Mouse (Mus musculus) heart, adult 2 months (tissue): ENCODE results near the gene Cd36. TPM values are rescaled to one million over a fixed set of nuclear protein-coding genes. Genes with fewer than 3 reads are reported as not detected.

Experiments used
- DNase-seq, 2 experiments: peaks; one replicate each; pipeline ENCODE4 v3.0.0; 2021
- H3K27ac ChIP-seq: fragments of 200-600 bp; 2 replicates; pipeline ENCODE4 v1.8.1; 2022
- H3K27me3 ChIP-seq: fragments of 200-500 bp; 2 replicates; pipeline ENCODE4 v1.6.1; 2012; ENCODE audit warnings: mild to moderate bottlenecking, low read length, inconsistent platforms, mixed read lengths; ENCODE audit not compliant: control insufficient read depth, insufficient read depth
- H3K36me3 ChIP-seq: fragments of 200-500 bp; 2 replicates; pipeline ENCODE4 v1.6.1; 2012; ENCODE audit warnings: low read length, inconsistent platforms; ENCODE audit not compliant: control insufficient read depth, insufficient read depth
- H3K4me1 ChIP-seq: fragments of 200-500 bp; 2 replicates; pipeline ENCODE4 v1.6.1; 2011; ENCODE audit warnings: low read length; ENCODE audit not compliant: control insufficient read depth, insufficient read depth
- H3K4me3 ChIP-seq: fragments of 200-600 bp; 2 replicates; pipeline ENCODE4 v1.8.1; 2022
- H3K79me2 ChIP-seq: fragments of 200-500 bp; replicated peaks from 2 replicates; pipeline ENCODE4 v1.6.1; 2012; ENCODE audit warnings: mild to moderate bottlenecking, inconsistent platforms, low read length, moderate library complexity, mixed read lengths; ENCODE audit not compliant: control insufficient read depth, insufficient read depth
- H3K9ac ChIP-seq: fragments of 200-500 bp; 2 replicates; pipeline ENCODE4 v1.6.1; 2012; ENCODE audit warnings: low read depth, mild to moderate bottlenecking, control low read depth, inconsistent platforms, low read length, mixed read lengths
- CTCF ChIP-seq: fragments of 200-600 bp; IDR thresholded peaks from 2 replicates; pipeline ENCODE4 v1.8.1; 2022; ENCODE audit warnings: antibody characterized with exemption, mild to moderate bottlenecking, moderate library complexity
- EP300 ChIP-seq: fragments of 200-500 bp; IDR thresholded peaks from 2 replicates; pipeline ENCODE4 v1.6.1; 2011; ENCODE audit warnings: low read depth, low read length, control low read depth; ENCODE audit not compliant: insufficient read depth
- POLR2A ChIP-seq: fragments of 200-500 bp; IDR thresholded peaks from 2 replicates; pipeline ENCODE4 v1.6.1; 2011; ENCODE audit warnings: mild to moderate bottlenecking, low read depth, low read length, control low read depth; ENCODE audit not compliant: insufficient read depth
- WGBS: fragments of 180-500 bp; shearing (Covaris S2); methylation state at CpG from one replicate; pipeline ENCODE4 v1.1.7; 2018; 5-methylcytosine and 5-hydroxymethylcytosine counted together
- intact Hi-C: fragments of 180-260 bp; cut with DNase I; formaldehyde crosslinking; loops from one replicate; pipeline ENCODE4 v1.15.1; 2025
- polyA plus RNA-seq: library from polyadenylated mRNA; depleted of rRNA; stranded (reverse); fragments of >200 nt; gene quantifications from 2 replicates; pipeline ENCODE4 v1.2.3, GENCODE M21; 2012
- total RNA-seq, 2 experiments: library from RNA; stranded (reverse); gene quantifications; 2 replicates each; pipeline ENCODE4 v1.2.3; 2021

Gene Cd36
- total and polyA plus RNA-seq, 3 experiments: 341 to 1,999 (median 1,665) TPM

DNA sequence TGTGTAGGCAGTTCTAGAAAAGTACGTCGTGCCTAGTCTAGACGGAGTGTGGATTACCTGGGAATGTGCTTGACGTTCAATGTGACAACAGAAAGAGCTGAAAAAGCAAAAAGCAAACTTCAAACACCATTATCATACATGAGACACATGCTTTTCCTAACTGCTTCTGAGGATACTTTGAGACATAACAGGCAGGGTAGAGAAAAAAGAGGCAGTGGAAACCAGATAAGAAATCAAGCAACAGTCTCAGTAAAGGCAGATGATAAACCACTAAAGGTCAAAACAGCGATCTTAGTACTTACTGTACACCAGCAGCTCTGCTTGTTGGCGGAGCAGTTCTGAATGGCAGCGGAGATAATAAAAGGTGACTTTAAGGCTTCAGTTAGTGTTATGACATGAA, 11.6 kb downstream of the Cd36 start:
- no peak for TF ChIP-seq POLR2A
- Histone ChIP-seq H3K79me2 (no peaks in the 10 kb centered on the region; the same call in 1 of the 2 replicates), H3K9ac (peak overlapping the region; percentile 59), H3K4me3 (no peak overlapping the region), H3K36me3 (peaks cover 46% of the 10 kb centered on the region), H3K4me1 (peaks cover 13% of the 10 kb centered on the region), H3K27ac (peak overlapping the region; percentile 94), H3K27me3 (no peaks in the 10 kb centered on the region)
- 22% methylated on average over 7 of the region's 7 CpGs for WGBS
- no peak for DNase-seq
- intact Hi-C loops: loop anchor here (2.0 kb wide), 1 partner anchor 40 kb away; no protein-coding TSS in a partner anchor

DNA sequence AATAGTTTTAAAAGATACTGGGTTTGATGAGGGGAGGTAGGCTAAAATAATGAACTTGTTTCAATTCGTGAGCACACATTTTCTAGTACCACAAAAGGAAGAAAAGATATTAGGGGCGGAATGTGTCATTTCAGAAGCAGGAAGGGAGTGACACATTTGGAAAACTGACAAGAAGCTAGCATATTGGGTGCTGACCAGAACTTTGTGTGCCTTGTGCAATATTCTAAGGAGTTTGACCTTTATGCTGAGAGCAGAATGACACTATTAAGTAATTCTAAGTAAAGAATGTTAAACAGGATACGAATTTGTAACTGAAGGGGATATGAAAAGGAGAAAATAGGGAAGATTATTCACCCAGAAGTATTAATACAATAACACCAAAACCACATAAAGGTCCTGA, 12.0 kb downstream of the Cd36 start:
- peaks cover 12% of the 10 kb centered on the region for H3K4me1 ChIP-seq
- DNase-seq: peak; percentile 43 to 73
- intact Hi-C loops: loop anchor here (2.0 kb wide), 1 partner anchor 40 kb away; no protein-coding TSS in a partner anchor
- TF ChIP-seq POLR2A: no peak
- peak overlapping the region; percentile 59; the same call in 1 of the 2 replicates for H3K9ac ChIP-seq
- H3K27me3 ChIP-seq: no peaks in the 10 kb centered on the region
- H3K36me3 ChIP-seq: peaks cover 44% of the 10 kb centered on the region
- no peaks in the 10 kb centered on the region; the same call in 1 of the 2 replicates for H3K79me2 ChIP-seq
- peak overlapping the region; percentile 94 for H3K27ac ChIP-seq
- WGBS: 2% methylated on average over 3 of the region's 3 CpGs
- H3K4me3 ChIP-seq: no peak overlapping the region

GRCm38 (mm10) chr5:17874335-17874734, 14.3 kb downstream of the Cd36 start:
- Histone ChIP-seq H3K4me3 (no peak overlapping the region), H3K79me2 (no peaks in the 10 kb centered on the region; the same call in none of the 2 replicates), H3K27me3 (no peaks in the 10 kb centered on the region), H3K36me3 (peaks cover 32% of the 10 kb centered on the region), H3K9ac (no peak overlapping the region), H3K4me1 (peaks cover 10% of the 10 kb centered on the region), H3K27ac (no peak overlapping the region)
- intact Hi-C loops: loop anchor here (2.0 kb wide), 1 partner anchor 20 kb away; no protein-coding TSS in a partner anchor
- no peak for TF ChIP-seq EP300
- TF ChIP-seq CTCF: no peak
- no peak for TF ChIP-seq POLR2A
- WGBS: 72% methylated on average over 2 of the region's 2 CpGs
- no peak for DNase-seq

GRCm38 (mm10) chr5:17865432-17865831, 23.2 kb downstream of the Cd36 start:
- H3K9ac ChIP-seq: no peak overlapping the region
- TF ChIP-seq EP300 (no peak), POLR2A (no peak)
- DNase-seq: no peak
- no peak overlapping the region for H3K4me3 ChIP-seq
- no peak overlapping the region for H3K27ac ChIP-seq
- H3K36me3 ChIP-seq: peaks cover 9% of the 10 kb centered on the region
- intact Hi-C loops: no loop called here
- no peaks in the 10 kb centered on the region for H3K27me3 ChIP-seq
- H3K4me1 ChIP-seq: no peaks in the 10 kb centered on the region; the same call in 1 of the 2 replicates
- H3K79me2 ChIP-seq: no peaks in the 10 kb centered on the region; the same call in 1 of the 2 replicates

DNA sequence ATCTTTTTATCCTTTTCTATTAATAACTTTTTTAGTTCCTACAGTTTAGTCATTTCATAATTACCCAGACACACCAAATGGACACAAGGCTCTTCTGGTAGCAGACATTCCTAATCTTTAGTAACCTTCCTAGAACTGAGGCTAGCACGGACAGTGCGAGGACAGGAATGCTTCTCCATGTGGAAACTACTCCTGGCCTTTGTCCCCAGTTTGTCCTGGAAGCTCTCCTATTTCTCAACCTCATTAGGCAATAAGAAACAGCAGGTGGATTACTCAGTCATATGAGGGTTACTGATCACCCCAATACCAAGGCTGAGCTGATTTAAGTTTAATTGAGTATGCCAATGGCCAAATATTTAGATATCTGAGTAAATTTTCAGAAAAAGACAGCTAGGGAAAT, 25.5 kb downstream of the Cd36 start:
- H3K9ac ChIP-seq: no peak overlapping the region
- no peak overlapping the region for H3K4me3 ChIP-seq
- intact Hi-C loops: no loop called here
- TF ChIP-seq CTCF (no peak), EP300 (0 out of 2 replicates have a peak, but pooled peaks have one; percentile 22), POLR2A (no peak)
- no peaks in the 10 kb centered on the region for H3K79me2 ChIP-seq
- H3K4me1 ChIP-seq: no peaks in the 10 kb centered on the region; the same call in 1 of the 2 replicates
- H3K27ac ChIP-seq: no peak overlapping the region
- no peak for DNase-seq
- WGBS: 63% methylated on average over 2 of the region's 2 CpGs
- no peaks in the 10 kb centered on the region for H3K27me3 ChIP-seq
- H3K36me3 ChIP-seq: peaks cover 9% of the 10 kb centered on the region

GRCm38 (mm10) chr5:17858399-17858798, 30.2 kb downstream of the Cd36 start:
- peaks cover 4% of the 10 kb centered on the region; the same call in 1 of the 2 replicates for H3K4me1 ChIP-seq
- no peak for TF ChIP-seq POLR2A
- intact Hi-C loops: no loop called here

DNA sequence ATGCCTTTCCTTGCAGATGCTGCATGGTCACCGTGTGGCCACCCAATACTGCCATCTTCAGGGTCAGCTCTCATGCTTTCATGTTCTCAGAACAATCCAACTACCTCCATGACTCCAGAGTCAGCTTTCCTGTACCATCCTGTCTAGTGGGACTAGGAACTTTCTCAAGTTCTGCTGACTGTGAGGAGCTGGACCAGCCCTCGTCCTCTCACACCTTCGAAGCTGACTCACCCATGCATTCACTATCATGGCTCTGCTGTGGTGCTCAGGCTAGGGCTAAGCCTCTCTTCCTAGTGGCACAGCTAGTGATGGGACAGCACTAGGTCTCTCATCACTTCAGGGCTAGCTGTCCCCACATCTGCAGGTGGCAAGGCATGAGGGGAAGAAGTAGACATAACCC, 30.7 kb downstream of the Cd36 start:
- Histone ChIP-seq H3K27ac (no peak overlapping the region), H3K36me3 (peaks cover 13% of the 10 kb centered on the region), H3K9ac (no peak overlapping the region), H3K4me3 (no peak overlapping the region), H3K27me3 (no peaks in the 10 kb centered on the region), H3K79me2 (no peaks in the 10 kb centered on the region), H3K4me1 (peaks cover 4% of the 10 kb centered on the region; the same call in 1 of the 2 replicates)
- 70% methylated on average over 3 of the region's 3 CpGs for WGBS
- TF ChIP-seq POLR2A (no peak), CTCF (no peak), EP300 (no peak)
- intact Hi-C loops: no loop called here
- no peak for DNase-seq

More at GRCm38 (mm10) chr5:17858399-17858798, 30.2 kb downstream of the Cd36 start:
- DNase-seq: no peak
- Histone ChIP-seq H3K27ac (no peak overlapping the region), H3K36me3 (peaks cover 16% of the 10 kb centered on the region), H3K4me3 (no peak overlapping the region), H3K9ac (no peak overlapping the region), H3K79me2 (no peaks in the 10 kb centered on the region), H3K27me3 (no peaks in the 10 kb centered on the region)
- 69% methylated on average over 3 of the region's 3 CpGs for WGBS
